Mouse (Mus musculus) liver, postnatal 0 days (tissue): ENCODE measurements around the gene Hist1h4c.

Experiments
- CTCF ChIP-seq: sonication (generic); IDR thresholded peaks from 2 replicates; pipeline ENCODE4 v1.5.1; 2016; ENCODE audit warnings: antibody characterized with exemption, low read depth
- EP300 ChIP-seq: IDR thresholded peaks from 2 replicates; pipeline ENCODE4 v1.6.1; 2016; ENCODE audit warnings: antibody characterized with exemption, low read depth, mild to moderate bottlenecking

GRCm38 (mm10) chr13:23745381-23746161 lies 47.3 kb upstream of the Hist1h4c start, which contains the start of gene Hist1h3c:
- TF ChIP-seq CTCF: no peak
- no peak; the same call in none of the 2 replicates for TF ChIP-seq EP300
